12 mouse cellular contexts compared by ENCODE assay signal in the genomic region with DNA sequence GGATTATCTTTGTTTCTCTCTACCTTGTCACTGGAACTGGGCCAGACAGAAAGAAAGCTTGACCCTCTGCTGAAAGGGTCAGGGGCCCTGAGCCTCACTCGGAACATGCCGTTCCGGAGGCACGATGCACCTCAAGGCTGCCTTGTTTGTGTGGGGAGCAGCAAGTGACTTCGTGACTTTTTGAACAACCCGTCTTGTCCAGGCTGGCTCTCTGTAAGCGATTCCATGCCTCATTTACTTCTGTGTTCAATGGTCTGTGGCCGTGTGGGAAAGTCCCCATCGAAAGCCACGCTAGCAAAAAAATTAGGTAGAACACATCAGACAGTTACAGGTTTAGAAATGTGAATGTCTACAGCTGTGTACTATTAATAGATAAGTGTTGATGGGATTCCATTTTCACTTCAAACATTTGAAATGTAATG.
A peak's percentile ranks its signal among the peaks of the same experiment; 100 is the strongest.
DNase-seq lines count a peak whose midpoint lies in the region; ATAC-seq and TF ChIP-seq lines count a peak whose summit lies in the region.
"Had no signal": no experiment of that assay in that cellular context is flagged by ENCODE, and none has a peak within 500 bp of the region (broad histone marks: within the 10 kb centered on the region; RNA-seq: fewer than 3 reads in every experiment).

No protein-coding gene starts in this region.

- H3K36me3 ChIP-seq in heart, embryonic 15.5 days = no peaks in the 10 kb centered on the region; the same call in 1 of the 2 replicates
- H3K36me3 ChIP-seq in CH12.LX (replicated peaks in 1 of 2; ENCODE audit: control insufficient read depth in 1 of 2, insufficient read depth in 1 of 2, low read length in 1 of 2) = peaks cover 21 to 48% of the 10 kb centered on the region in 2 experiments
- H3K36me3 ChIP-seq in hindbrain, embryonic 16.5 days (ENCODE audit: control insufficient read depth, insufficient read depth, low read length) = 0 out of 2 replicates have a peak, but pooled peaks cover 3% of the 10 kb centered on the region

- peak overlapping the region; percentile 13; the same call in 1 of the 2 replicates for H3K4me3 ChIP-seq in heart, embryonic 15.5 days
- H3K4me3 ChIP-seq in CH12.LX (replicated peaks in 1 of 3; ENCODE audit: low read depth in 2 of 3, low read length in 2 of 3, poor library complexity in 1 of 3) = peak overlapping the region in 1 of 3 experiments; percentile 60
- H3K4me3 ChIP-seq in hindbrain, embryonic 16.5 days (ENCODE audit: low read length) = no peak overlapping the region
- H3K4me3 ChIP-seq in cerebellum, adult 2 months (replicated peaks; ENCODE audit: insufficient read depth, low read depth, low read length) = no peak overlapping the region
- H3K4me3 ChIP-seq: megakaryocyte, embryonic 14.5 days had no signal

- no peak; the same call in 1 of the 2 replicates for TF ChIP-seq RAD21 in CH12.LX (IDR thresholded peaks at IDR 0.05; ENCODE audit: low read depth, low read length)

- no peaks in the 10 kb centered on the region for H3K79me2 ChIP-seq in CH12.LX (replicated peaks; ENCODE audit: control insufficient read depth, extremely low read depth, insufficient read depth, poor library complexity, severe bottlenecking)

- H3K4me1 ChIP-seq in heart, embryonic 15.5 days (replicated peaks) = peaks cover 16% of the 10 kb centered on the region
- peaks cover 3 to 39% of the 10 kb centered on the region in 2 experiments for H3K4me1 ChIP-seq in CH12.LX (ENCODE audit: control insufficient read depth in 1 of 2, insufficient read depth in 2 of 2)
- H3K4me1 ChIP-seq in hindbrain, embryonic 16.5 days (ENCODE audit: control insufficient read depth, insufficient read depth, low read depth, low read length) = peaks cover 11% of the 10 kb centered on the region
- no peaks in the 10 kb centered on the region for H3K4me1 ChIP-seq in cerebellum, adult 2 months (ENCODE audit: control insufficient read depth, insufficient read depth, low read length)
- H3K4me1 ChIP-seq: megakaryocyte, embryonic 14.5 days had no signal

- H3K27me3 ChIP-seq in heart, embryonic 15.5 days = no peaks in the 10 kb centered on the region
- no peaks in the 10 kb centered on the region for H3K27me3 ChIP-seq in CH12.LX (replicated peaks)
- H3K27me3 ChIP-seq in hindbrain, embryonic 16.5 days (replicated peaks; ENCODE audit: control insufficient read depth, insufficient read depth, low read length) = no peaks in the 10 kb centered on the region
- no peaks in the 10 kb centered on the region for H3K27me3 ChIP-seq in cerebellum, adult 2 months (ENCODE audit: control insufficient read depth, insufficient read depth, low read length)
- H3K27me3 ChIP-seq: megakaryocyte, embryonic 14.5 days had no signal

- no peak overlapping the region for H3K27ac ChIP-seq in heart, embryonic 15.5 days
- H3K27ac ChIP-seq in CH12.LX (ENCODE audit: insufficient read depth, low read depth) = peak overlapping the region; percentile 99
- no peak overlapping the region for H3K27ac ChIP-seq in hindbrain, embryonic 16.5 days (ENCODE audit: low read depth, low read length)
- no peak overlapping the region for H3K27ac ChIP-seq in cerebellum, adult 2 months (ENCODE audit: insufficient read depth, low read length)

- TF ChIP-seq POLR2A in CH12.LX (IDR thresholded peaks at IDR 0.05; ENCODE audit: low read depth, low read length) = peak; percentile 43; the same call in 1 of the 2 replicates
- no peak for TF ChIP-seq POLR2A in cerebellum, adult 2 months (IDR thresholded peaks at IDR 0.05; ENCODE audit: borderline replicate concordance, insufficient read depth, low read length)

- no peak for ATAC-seq in heart, embryonic 15.5 days (replicated peaks; ENCODE audit: insufficient number of reproducible peaks, insufficient read depth, low FRiP score, low read depth)
- peak; percentile 35; the same call in 1 of the 2 replicates for ATAC-seq in hindbrain, embryonic 16.5 days
- ATAC-seq: intestine, embryonic 16.5 days had no signal

- peak; percentile 88 for TF ChIP-seq EP300 in CH12.LX (IDR thresholded peaks at IDR 0.05; ENCODE audit: low read length)

- dilution Hi-C loops in CH12.LX (cut with MboI; ENCODE audit: extremely low pct_ligation_motif_present, extremely low pct_unique_long_range_greater_than_20kb, low sequenced_read_pairs) = no loop called here

- peak overlapping the region; percentile 55 for H3K4me2 ChIP-seq in heart, embryonic 15.5 days
- H3K4me2 ChIP-seq in CH12.LX (ENCODE audit: insufficient read depth, low read depth, poor library complexity, severe bottlenecking) = peak overlapping the region; percentile 93
- no peak overlapping the region for H3K4me2 ChIP-seq in hindbrain, embryonic 16.5 days (ENCODE audit: low read length)

- 53% methylated on average over 10 of the region's 10 CpGs for WGBS in heart, embryonic 15.5 days
- WGBS in hindbrain, embryonic 16.5 days = 23% methylated on average over 10 of the region's 10 CpGs
- WGBS in cerebellum, adult 2 months = 23% methylated on average over 10 of the region's 10 CpGs

- no peak overlapping the region for H3K9ac ChIP-seq in heart, embryonic 15.5 days
- peak overlapping the region; percentile 37 for H3K9ac ChIP-seq in CH12.LX (ENCODE audit: insufficient read depth, low read depth)
- 0 out of 2 replicates have a peak overlapping the region, but pooled peaks have one; percentile 25 for H3K9ac ChIP-seq in hindbrain, embryonic 16.5 days (ENCODE audit: low read depth, low read length)

- in situ Hi-C loops in CH12.LX (cut with MboI; ENCODE audit: low pct_ligation_motif_present, low pct_unique_long_range_greater_than_20kb, low sequenced_read_pairs) = loop anchor here (10.0 kb wide), 1 partner anchor 135 kb away; the partner anchor contains the start of gene Sh3rf1

- no peak for TF ChIP-seq CTCF in CH12.LX (conservative IDR thresholded peaks at IDR 0.05 in 1 of 2, IDR thresholded peaks at IDR 0.05 in 1 of 2; ENCODE audit: low read depth in 2 of 2, low read length in 2 of 2)
- TF ChIP-seq CTCF in cerebellum, adult 2 months (IDR thresholded peaks at IDR 0.05; ENCODE audit: borderline replicate concordance, insufficient read depth, low read depth, low read length) = no peak

- no peaks in the 10 kb centered on the region for H3K9me3 ChIP-seq in heart, embryonic 15.5 days (replicated peaks)
- H3K9me3 ChIP-seq in CH12.LX (replicated peaks; ENCODE audit: low read length) = no peaks in the 10 kb centered on the region
- H3K9me3 ChIP-seq in hindbrain, embryonic 16.5 days (ENCODE audit: control insufficient read depth, low read length) = no peaks in the 10 kb centered on the region
- H3K9me3 ChIP-seq: megakaryocyte, embryonic 14.5 days had no signal

- DNase-seq in heart, adult 8-10 months (ENCODE audit: low spot score) = no peak
- DNase-seq in CH12.LX (ENCODE audit: extremely low read depth) = peak; percentile 89
- DNase-seq in kidney, postnatal 4 days = peak; percentile 60 to 75
- DNase-seq in MN1 (ENCODE audit: low spot score) = no peak
- DNase-seq in cerebellum, adult 2 months = no peak
- no peak for DNase-seq in left cerebral cortex, adult 8-10 months (ENCODE audit: low spot score in 2 of 2)
- DNase-seq: adrenal gland, postnatal 25 days; right cerebral cortex, postnatal 25 days had no signal

TF ChIP-seq in CH12.LX, 34 proteins besides CTCF, POLR2A, EP300 and RAD21:
- TF ChIP-seq JUN (IDR thresholded peaks at IDR 0.05; ENCODE audit: insufficient read depth, low read depth, low read length) (peak; percentile 29; the same call in 1 of the 2 replicates), SMC3 (IDR thresholded peaks at IDR 0.05; ENCODE audit: low read depth, low read length) (peak; percentile 30; the same call in 1 of the 2 replicates), ETS1 (conservative IDR thresholded peaks at IDR 0.05; ENCODE audit: low read depth, low read length) (peak; percentile 98), ZNF384 (IDR thresholded peaks at IDR 0.05; ENCODE audit: low read depth, low read length) (peak; percentile 92), MYC (IDR thresholded peaks at IDR 0.05; ENCODE audit: low read depth, low read length) (peak; percentile 62; the same call in 1 of the 2 replicates), NRF1 (IDR thresholded peaks at IDR 0.05; ENCODE audit: low read depth, low read length) (no peak), MAZ (IDR thresholded peaks at IDR 0.05; ENCODE audit: low read depth, low read length) (no peak), MEF2A (IDR thresholded peaks at IDR 0.05; ENCODE audit: borderline replicate concordance, low read depth, low read length) (peak; percentile 99), NELFE (IDR thresholded peaks at IDR 0.05; ENCODE audit: low read depth, low read length) (no peak), TBP (conservative IDR thresholded peaks at IDR 0.05; ENCODE audit: low read depth, low read length) (peak; percentile 51; the same call in 1 of the 2 replicates), TCF12 (IDR thresholded peaks at IDR 0.05; ENCODE audit: low read depth, low read length) (peak; percentile 85), UBTF (IDR thresholded peaks at IDR 0.05; ENCODE audit: low read depth, low read length) (no peak), JUND (conservative IDR thresholded peaks at IDR 0.05; ENCODE audit: low read depth, low read length) (peak; percentile 67; the same call in 1 of the 2 replicates), ZMIZ1 (IDR thresholded peaks at IDR 0.05; ENCODE audit: low read depth, low read length) (no peak), MAFK (IDR thresholded peaks at IDR 0.05; ENCODE audit: insufficient replicate concordance, low read length) (peak; percentile 91), MAX (IDR thresholded peaks at IDR 0.05; ENCODE audit: low read length) (peak; percentile 59; the same call in 1 of the 2 replicates), BHLHE40 (IDR thresholded peaks at IDR 0.05; ENCODE audit: low read depth, low read length) (peak; percentile 88), IRF4 (IDR thresholded peaks at IDR 0.05; ENCODE audit: low read depth, low read length) (peak; percentile 83)

Comparison
In these comparisons a context has a peak if more than half of its experiments do, and no peak if none do; other contexts are left out.
1. DNase-seq: peak in CH12.LX (single experiment) and kidney, postnatal 4 days (2 of 2); none in heart, adult 8-10 months (single experiment), MN1 (single experiment), cerebellum, adult 2 months (0 of 2) and left cerebral cortex, adult 8-10 months (0 of 2).